Mouse (Mus musculus): Measurements from ENCODE around the gene Fam196b. TPM values are rescaled to one million over a fixed set of nuclear protein-coding genes. Genes with fewer than 3 reads are reported as not detected.

Fam196b gene
- total RNA-seq, 2 experiments from 2014 or later, result 0.07 to 0.43 TPM

- intact Hi-C loops (cut with DNase I), result no loop called here
- DNase-seq, result no peak
Measured at GRCm38 (mm10) chr11:34323664-34324063, 9.0 kb downstream of the Fam196b start.

- intact Hi-C loops (cut with DNase I), result no loop called here
- DNase-seq, result no peak
Measured at GRCm38 (mm10) chr11:34332344-34333031, 17.9 kb downstream of the Fam196b start.

DNA sequence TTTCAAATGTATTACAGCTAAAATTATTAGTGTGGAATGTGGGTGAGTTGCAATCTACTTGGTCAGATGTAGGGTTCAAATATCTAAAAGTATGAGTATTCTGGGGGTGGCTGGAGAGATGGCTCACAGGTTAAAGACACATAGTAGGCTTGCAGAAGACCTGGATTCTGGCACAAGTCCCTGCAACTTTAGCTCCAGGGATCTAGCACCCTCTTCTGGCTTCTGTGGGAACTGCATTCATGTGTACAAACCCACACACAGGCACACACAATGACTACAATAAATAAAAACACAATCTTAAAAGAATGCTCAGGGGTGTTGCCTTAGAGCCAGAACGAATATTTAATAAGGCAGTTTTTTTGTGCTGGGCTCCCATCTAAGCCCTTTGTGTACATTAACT is 23.3 kb downstream of the Fam196b start:
- intact Hi-C loops (cut with DNase I), result no loop called here
- no peak for DNase-seq

DNA sequence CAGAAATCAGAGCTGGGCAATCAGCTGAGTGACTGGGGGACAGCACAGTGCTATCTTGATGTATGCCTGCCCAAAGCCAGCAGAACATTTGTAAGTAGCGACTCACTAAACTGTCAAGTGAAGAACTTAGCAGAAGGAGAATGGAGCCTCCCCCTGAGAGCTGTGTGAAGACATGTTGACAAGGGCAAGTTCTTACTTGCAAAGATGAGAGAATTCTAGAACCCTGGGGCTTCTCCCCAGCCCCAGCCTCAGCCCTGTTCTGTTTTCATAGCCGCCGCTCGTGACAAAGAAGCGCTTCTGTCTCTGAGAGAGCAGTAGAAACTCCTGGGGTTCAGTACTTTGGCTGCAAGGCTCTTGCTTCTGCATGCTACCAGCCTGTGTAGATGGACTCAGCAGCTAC is 25.1 kb downstream of the Fam196b start:
- no peak for DNase-seq
- intact Hi-C loops (cut with DNase I), result no loop called here

- intact Hi-C loops (cut with DNase I), result no loop called here
- no peak for DNase-seq
Measured at GRCm38 (mm10) chr11:34343742-34344307, 29.2 kb downstream of the Fam196b start.

GRCm38 (mm10) chr11:34344310-34344709 is 29.7 kb downstream of the Fam196b start:
- intact Hi-C loops (cut with DNase I), result no loop called here
- no peak for DNase-seq

DNA sequence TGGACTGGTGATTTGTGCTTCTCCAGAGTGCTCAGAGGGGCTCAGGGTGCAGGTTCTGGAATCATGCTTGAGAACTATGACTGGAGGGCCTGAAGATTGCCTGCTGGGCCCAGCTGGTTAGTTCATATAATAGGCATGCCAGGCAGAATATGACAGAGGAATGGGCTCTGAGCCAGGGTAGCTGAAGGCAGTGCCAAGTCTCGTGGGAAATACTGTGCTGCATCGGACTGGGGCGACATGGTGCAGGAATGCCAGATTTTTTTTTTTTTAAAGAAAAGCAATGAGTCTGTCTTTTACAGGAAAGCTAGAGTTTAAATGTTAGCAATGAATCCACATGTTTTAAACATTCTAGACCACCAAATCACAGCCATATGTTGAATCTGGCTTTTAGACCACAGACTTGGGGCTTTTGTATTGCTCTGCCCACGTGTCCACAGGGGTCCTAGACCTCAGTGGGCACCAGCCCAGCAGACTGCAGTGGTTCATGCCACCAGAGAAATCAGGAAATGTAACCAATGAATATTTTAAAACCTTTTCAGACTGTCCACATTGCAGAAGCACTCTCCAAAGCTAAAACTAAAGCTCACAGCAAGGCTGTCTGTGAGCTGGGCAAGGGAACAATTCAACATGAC is 33.8 kb downstream of the Fam196b start:
- no peak for DNase-seq
- intact Hi-C loops (cut with DNase I), result no loop called here

DNA sequence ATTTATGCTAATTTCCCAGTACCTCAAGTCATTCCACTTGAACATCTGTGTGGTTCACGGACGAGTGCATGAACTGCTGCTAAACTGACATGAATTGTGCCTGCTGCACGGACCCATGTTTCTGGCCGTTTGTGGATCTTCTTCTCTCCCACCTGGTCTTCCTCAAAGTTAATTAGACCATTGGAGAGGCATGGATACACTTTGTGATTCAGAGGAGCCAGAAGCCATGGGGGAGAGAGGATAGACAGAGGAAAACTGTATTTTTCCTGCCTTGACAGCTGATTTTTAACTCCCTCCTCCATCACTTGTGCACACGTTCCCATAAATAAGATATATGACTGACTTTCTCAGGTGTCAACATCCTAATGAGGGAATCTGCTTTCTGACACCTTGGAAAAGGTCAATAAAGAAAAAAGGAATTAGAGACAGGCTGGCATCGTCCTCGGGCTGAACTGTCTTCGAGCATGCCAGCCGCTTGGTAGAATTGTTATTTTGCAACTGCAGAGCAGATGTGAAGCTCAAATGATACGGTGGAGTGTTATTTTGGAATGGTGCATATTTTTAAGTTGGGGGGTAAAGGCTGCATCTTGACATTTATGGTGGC is 34.9 kb downstream of the Fam196b start:
- no peak for DNase-seq
- intact Hi-C loops (cut with DNase I), result no loop called here

GRCm38 (mm10) chr11:34355406-34355805 is 40.8 kb downstream of the Fam196b start:
- intact Hi-C loops (cut with DNase I), result no loop called here
- no peak for DNase-seq

GRCm38 (mm10) chr11:34356109-34356508 is 41.5 kb downstream of the Fam196b start:
- intact Hi-C loops (cut with DNase I), result no loop called here
- no peak for DNase-seq

DNA sequence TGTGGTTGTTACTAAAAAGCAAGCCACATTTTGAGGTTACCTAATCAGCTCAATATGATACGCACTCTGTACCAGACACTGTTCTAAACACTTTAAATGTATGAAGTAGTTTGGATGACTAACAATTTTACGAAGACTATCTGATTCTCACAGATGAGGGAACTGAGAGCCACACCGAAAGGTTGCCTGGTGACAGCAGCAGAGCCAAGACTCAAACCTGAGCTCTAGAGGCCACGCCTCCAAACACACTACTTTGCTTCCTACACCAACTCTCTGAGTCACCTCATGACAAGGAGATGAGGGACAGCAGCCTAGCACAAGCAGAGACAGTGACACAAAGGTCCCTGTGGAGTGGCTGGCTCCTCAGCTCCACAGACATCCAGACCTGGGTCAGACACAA is 57.6 kb downstream of the Fam196b start:
- intact Hi-C loops (cut with DNase I), result no loop called here
- DNase-seq, result no peak

- DNase-seq, result no peak
- intact Hi-C loops (cut with DNase I), result no loop called here
Measured at GRCm38 (mm10) chr11:34375557-34375956, 60.9 kb downstream of the Fam196b start.

DNA sequence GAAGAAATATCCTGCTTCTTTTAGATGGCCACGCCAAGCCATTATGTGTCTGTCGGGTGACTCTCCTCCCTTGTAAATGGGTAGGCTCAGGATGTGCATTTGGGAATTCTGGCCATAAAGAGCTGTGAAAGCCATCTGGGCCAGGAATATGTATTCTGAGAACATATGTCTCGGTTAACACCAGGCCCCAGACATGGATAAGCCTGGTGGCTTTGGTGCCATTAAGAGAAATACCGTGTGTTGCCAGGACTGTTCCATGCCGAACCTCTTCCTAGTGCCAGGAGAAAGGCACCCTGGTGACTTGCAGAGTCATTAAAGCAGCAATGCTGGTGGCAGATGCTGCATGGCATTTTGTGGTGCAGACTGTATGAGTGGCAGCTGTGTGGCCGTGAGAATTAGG is 63.0 kb downstream of the Fam196b start:
- intact Hi-C loops (cut with DNase I), result no loop called here
- DNase-seq, result no peak

DNA sequence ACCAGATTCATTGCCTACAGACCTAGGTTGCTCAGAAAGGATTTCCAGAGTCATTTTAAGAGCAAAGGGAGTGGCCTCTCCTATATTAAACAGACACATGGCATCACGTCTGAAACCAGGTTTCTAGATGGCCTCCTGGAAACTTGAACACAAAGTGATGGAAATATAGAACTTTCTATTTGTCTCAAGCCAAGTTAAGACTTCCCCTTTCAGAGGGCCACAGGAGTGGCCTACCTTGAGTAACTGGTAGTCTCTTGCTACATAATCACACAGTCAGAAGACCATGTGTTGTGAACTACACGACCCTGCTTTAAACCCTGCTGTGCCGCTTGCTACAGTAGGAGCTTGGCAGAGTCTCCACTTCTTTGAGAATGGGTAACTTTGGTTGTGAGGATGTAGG is 68.9 kb downstream of the Fam196b start:
- no peak for DNase-seq

DNA sequence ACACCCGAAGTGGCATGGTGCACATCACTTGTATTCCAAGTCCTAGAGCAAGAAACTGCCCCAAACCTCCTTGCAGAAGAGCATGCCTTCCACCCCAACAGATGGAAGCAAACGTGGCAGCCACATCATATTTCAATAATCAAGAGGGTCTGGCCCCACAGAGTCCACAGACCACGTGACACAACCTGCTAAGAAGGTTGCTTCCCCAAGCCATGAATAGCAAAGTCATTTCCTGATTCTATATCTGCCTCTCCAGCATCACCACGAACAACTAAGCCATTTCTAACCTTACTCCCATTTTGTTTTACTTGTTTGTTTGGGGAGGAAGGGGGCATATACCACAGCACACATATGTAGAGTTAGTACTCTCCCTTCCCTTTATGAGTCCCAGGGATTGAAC is 69.6 kb downstream of the Fam196b start:
- DNase-seq, result no peak
- intact Hi-C loops (cut with DNase I), result no loop called here

More for the DNA sequence above, 68.9 kb downstream of the Fam196b start:
- intact Hi-C loops (cut with DNase I), result no loop called here

GRCm38 (mm10) chr11:34385001-34385688 is 70.5 kb downstream of the Fam196b start:
- no peak for DNase-seq
- intact Hi-C loops (cut with DNase I), result no loop called here

GRCm38 (mm10) chr11:34389261-34390116 is 74.9 kb downstream of the Fam196b start:
- DNase-seq, result no peak
- intact Hi-C loops (cut with DNase I), result no loop called here

DNA sequence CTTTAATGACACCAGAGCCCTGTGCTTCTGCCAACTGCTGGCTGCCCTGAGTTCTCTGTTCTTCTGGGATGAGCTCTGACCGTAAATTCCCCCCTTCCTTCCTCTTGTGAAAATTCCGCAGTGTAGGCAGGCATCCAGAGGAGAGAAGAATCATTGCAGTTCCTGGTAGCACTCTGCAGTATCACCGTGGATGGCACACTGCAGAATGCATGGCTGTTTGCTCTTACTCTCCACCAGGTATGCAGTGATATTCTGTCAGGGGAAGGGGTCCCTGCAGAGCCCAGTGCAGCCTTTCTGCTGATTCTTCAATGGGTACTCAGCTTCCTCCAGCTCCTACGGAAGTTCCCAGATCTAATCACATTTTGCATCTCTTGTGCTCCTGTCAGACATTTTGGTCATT is 77.5 kb downstream of the Fam196b start:
- no peak for DNase-seq
- intact Hi-C loops (cut with DNase I), result no loop called here

DNA sequence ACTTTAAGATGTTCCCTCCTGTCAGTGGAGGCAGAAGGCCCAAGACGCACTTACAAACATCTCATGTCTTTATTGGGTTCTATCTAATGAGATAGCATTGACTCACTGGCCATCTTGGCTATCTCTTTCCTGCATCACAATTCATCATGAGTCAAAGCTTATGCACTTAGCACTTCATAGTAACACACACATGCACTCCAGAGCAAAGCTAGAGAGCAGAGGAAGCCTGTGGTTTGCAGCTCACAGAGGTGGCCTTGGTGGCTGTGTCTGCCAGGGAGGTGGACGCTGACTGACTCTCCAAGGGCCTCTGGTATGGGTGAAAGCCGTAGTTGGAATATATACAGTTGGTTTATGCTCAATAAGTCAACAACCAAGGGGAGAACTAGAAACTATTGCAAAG is 81.2 kb downstream of the Fam196b start:
- no peak for DNase-seq
- intact Hi-C loops (cut with DNase I), result no loop called here

- intact Hi-C loops (cut with DNase I), result no loop called here
- no peak for DNase-seq
Measured at GRCm38 (mm10) chr11:34397661-34398060, 83.0 kb downstream of the Fam196b start.

Measured in gastrocnemius, postnatal 36 days (tissue).